Mouse (Mus musculus) hindbrain, embryonic 12.5 days (tissue): ENCODE results near the gene Pik3cb. TPM values are rescaled to one million over a fixed set of nuclear protein-coding genes. Genes with fewer than 3 reads are reported as not detected.

ENCODE experiments used
- ATAC-seq: fragments of 200-750 bp; cut with Nextera tagmentation; 2 replicates; pipeline ENCODE4 v1.8.0; 2017; ENCODE audit warnings: moderate TSS enrichment; ENCODE audit not compliant: low FRiP score
- H3K27ac ChIP-seq: fragments of 300-500 bp; sonication (generic); 2 replicates; pipeline ENCODE4 v1.5.1; 2016; ENCODE audit warnings: mild to moderate bottlenecking
- H3K27me3 ChIP-seq: fragments of 300-500 bp; sonication (generic); 2 replicates; pipeline ENCODE4 v1.6.1; 2016; ENCODE audit warnings: mild to moderate bottlenecking
- H3K36me3 ChIP-seq: fragments of 300-500 bp; sonication (generic); 2 replicates; pipeline ENCODE4 v1.6.1; 2016; ENCODE audit warnings: mild to moderate bottlenecking
- H3K4me1 ChIP-seq: fragments of 300-500 bp; sonication (generic); 2 replicates; pipeline ENCODE4 v1.6.1; 2016
- H3K4me2 ChIP-seq: fragments of 300-500 bp; sonication (generic); replicated peaks from 2 replicates; pipeline ENCODE4 v1.6.1; 2016; ENCODE audit warnings: mild to moderate bottlenecking
- H3K4me3 ChIP-seq: fragments of 300-500 bp; sonication (generic); 2 replicates; pipeline ENCODE4 v1.5.1; 2016; ENCODE audit warnings: mild to moderate bottlenecking
- H3K9ac ChIP-seq: fragments of 300-500 bp; sonication (generic); 2 replicates; pipeline ENCODE4 v1.6.1; 2016; ENCODE audit warnings: mild to moderate bottlenecking, moderate library complexity
- H3K9me3 ChIP-seq: fragments of 300-500 bp; sonication (generic); replicated peaks from 2 replicates; pipeline ENCODE4 v1.6.1; 2016; ENCODE audit warnings: mild to moderate bottlenecking
- WGBS: fragments of 180-500 bp; shearing (Covaris S2); methylation state at CpG from one replicate; pipeline ENCODE4 v1.1.7; 2016; 5-methylcytosine and 5-hydroxymethylcytosine counted together
- polyA plus RNA-seq: library from polyadenylated mRNA; unstranded; fragments of >200 nt; fragmentation: Nextera tagmentation; extraction: Ambion mirVana; gene quantifications from 2 replicates; pipeline ENCODE4 v1.2.1, GENCODE M21; 2016

Gene Pik3cb
- polyA plus RNA-seq, 1 experiment from 2014 or later: 4.5 TPM

GRCm38 (mm10) chr9:99164148-99164503 lies 23.7 kb upstream of the Pik3cb start:
- Histone ChIP-seq H3K4me1 (peaks cover 10% of the 10 kb centered on the region), H3K36me3 (no peaks in the 10 kb centered on the region), H3K27ac (peak overlapping the region; percentile 55; the same call in 1 of the 2 replicates), H3K9me3 (no peaks in the 10 kb centered on the region), H3K27me3 (0 out of 2 replicates have a peak, but pooled peaks cover 5% of the 10 kb centered on the region), H3K4me2 (peak overlapping the region; percentile 40; the same call in 1 of the 2 replicates), H3K9ac (no peak overlapping the region), H3K4me3 (no peak overlapping the region)
- 54% methylated on average over 9 of the region's 9 CpGs for WGBS
- ATAC-seq: peak; percentile 16; the same call in 1 of the 2 replicates

- peak overlapping the region; percentile 55 for H3K27ac ChIP-seq
- no peak overlapping the region for H3K9ac ChIP-seq
- H3K36me3 ChIP-seq: no peaks in the 10 kb centered on the region
- peak; percentile 72 for ATAC-seq
- peak overlapping the region; percentile 40 for H3K4me2 ChIP-seq
- 0 out of 2 replicates have a peak, but pooled peaks cover 5% of the 10 kb centered on the region for H3K27me3 ChIP-seq
- H3K4me3 ChIP-seq: no peak overlapping the region
- peaks cover 10% of the 10 kb centered on the region for H3K4me1 ChIP-seq
- H3K9me3 ChIP-seq: no peaks in the 10 kb centered on the region
- WGBS: 7% methylated on average over 15 of the region's 15 CpGs
These were observed 23.2 kb upstream of the Pik3cb start for GRCm38 (mm10) chr9:99163420-99164147.

DNA sequence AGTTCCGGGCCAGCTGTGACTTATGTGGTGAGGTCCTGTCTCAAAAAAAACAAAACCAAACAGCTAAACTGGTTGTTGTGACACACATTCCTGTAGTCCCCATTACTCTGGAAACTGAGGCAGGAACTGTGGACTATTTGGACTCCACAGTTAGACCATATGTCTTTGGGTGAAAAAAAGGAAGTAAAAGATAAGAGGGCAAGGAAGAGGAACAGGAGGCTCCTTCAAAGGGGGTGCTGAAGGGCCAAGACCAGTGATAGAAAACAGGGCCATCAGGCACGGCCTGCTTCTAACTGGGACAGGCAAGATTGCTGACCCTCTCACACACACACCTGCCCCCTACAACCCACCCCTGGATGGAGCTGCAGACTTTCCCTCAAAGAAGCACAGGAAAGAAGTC lies 22.4 kb upstream of the Pik3cb start:
- H3K9me3 ChIP-seq: no peaks in the 10 kb centered on the region
- no peak overlapping the region for H3K4me2 ChIP-seq
- peaks cover 10% of the 10 kb centered on the region for H3K4me1 ChIP-seq
- no peak for ATAC-seq
- 0 out of 2 replicates have a peak, but pooled peaks cover 5% of the 10 kb centered on the region for H3K27me3 ChIP-seq
- no peak overlapping the region for H3K9ac ChIP-seq
- H3K36me3 ChIP-seq: no peaks in the 10 kb centered on the region
- H3K4me3 ChIP-seq: no peak overlapping the region
- 76% methylated on average over 2 of the region's 2 CpGs for WGBS
- no peak overlapping the region for H3K27ac ChIP-seq

- Histone ChIP-seq H3K4me1 (peaks cover 10% of the 10 kb centered on the region), H3K36me3 (no peaks in the 10 kb centered on the region), H3K9me3 (no peaks in the 10 kb centered on the region), H3K4me3 (no peak overlapping the region), H3K27ac (no peak overlapping the region), H3K27me3 (0 out of 2 replicates have a peak, but pooled peaks cover 5% of the 10 kb centered on the region), H3K4me2 (no peak overlapping the region), H3K9ac (no peak overlapping the region)
- WGBS: 93% methylated on average over 5 of the region's 5 CpGs
- ATAC-seq: no peak
These were observed 20.4 kb upstream of the Pik3cb start for GRCm38 (mm10) chr9:99160780-99161179.

- H3K4me2 ChIP-seq: no peak overlapping the region
- H3K27ac ChIP-seq: no peak overlapping the region
- no peak overlapping the region for H3K4me3 ChIP-seq
- H3K9me3 ChIP-seq: no peaks in the 10 kb centered on the region
- H3K27me3 ChIP-seq: 0 out of 2 replicates have a peak, but pooled peaks cover 2% of the 10 kb centered on the region
- H3K9ac ChIP-seq: no peak overlapping the region
- no peak for ATAC-seq
- H3K36me3 ChIP-seq: no peaks in the 10 kb centered on the region
- peaks cover 10% of the 10 kb centered on the region for H3K4me1 ChIP-seq
- 83% methylated on average over 5 of the region's 5 CpGs for WGBS
These were observed 19.5 kb upstream of the Pik3cb start for GRCm38 (mm10) chr9:99159932-99160331.

DNA sequence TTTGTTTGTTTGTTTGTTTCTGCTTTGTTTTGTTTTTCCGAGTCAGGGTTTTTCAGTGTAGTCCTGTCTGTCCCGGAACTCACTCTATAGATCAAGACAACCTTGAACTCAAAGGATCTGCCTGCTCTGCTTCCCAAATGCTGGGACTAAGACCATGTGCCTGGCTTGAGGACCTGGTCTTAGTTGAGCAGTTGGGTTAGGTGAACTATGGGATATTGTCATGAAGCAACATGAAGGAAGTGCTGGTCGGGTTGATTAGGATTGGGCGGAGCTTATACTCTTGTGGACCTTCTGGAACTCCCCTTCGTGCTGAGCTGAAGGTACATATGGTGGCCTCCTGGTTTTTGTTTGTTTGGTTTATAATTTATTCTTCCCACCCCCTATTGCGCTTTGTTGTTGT lies 18.3 kb upstream of the Pik3cb start:
- Histone ChIP-seq H3K4me2 (no peak overlapping the region), H3K27ac (no peak overlapping the region), H3K27me3 (no peaks in the 10 kb centered on the region), H3K4me1 (peaks cover 5% of the 10 kb centered on the region), H3K9me3 (no peaks in the 10 kb centered on the region), H3K4me3 (no peak overlapping the region), H3K9ac (no peak overlapping the region), H3K36me3 (no peaks in the 10 kb centered on the region)
- WGBS: 87% methylated on average over 6 of the region's 6 CpGs
- ATAC-seq: no peak

GRCm38 (mm10) chr9:99158203-99158632 lies 17.8 kb upstream of the Pik3cb start:
- WGBS: 77% methylated on average over 7 of the region's 7 CpGs
- no peak overlapping the region for H3K4me3 ChIP-seq

GRCm38 (mm10) chr9:99153655-99154054 lies 13.2 kb upstream of the Pik3cb start:
- H3K27ac ChIP-seq: no peak overlapping the region
- WGBS: 22% methylated on average over 3 of the region's 3 CpGs
- H3K27me3 ChIP-seq: no peaks in the 10 kb centered on the region
- H3K9me3 ChIP-seq: no peaks in the 10 kb centered on the region
- H3K4me1 ChIP-seq: peaks cover 8% of the 10 kb centered on the region; the same call in 1 of the 2 replicates
- H3K4me2 ChIP-seq: no peak overlapping the region
- no peak overlapping the region for H3K9ac ChIP-seq
- H3K4me3 ChIP-seq: no peak overlapping the region
- no peak for ATAC-seq
- no peaks in the 10 kb centered on the region for H3K36me3 ChIP-seq

More at GRCm38 (mm10) chr9:99158203-99158632, 17.8 kb upstream of the Pik3cb start:
- Histone ChIP-seq H3K27me3 (no peaks in the 10 kb centered on the region), H3K4me1 (peaks cover 5% of the 10 kb centered on the region), H3K36me3 (no peaks in the 10 kb centered on the region), H3K4me2 (no peak overlapping the region), H3K9me3 (no peaks in the 10 kb centered on the region), H3K9ac (no peak overlapping the region), H3K27ac (no peak overlapping the region)
- ATAC-seq: no peak

DNA sequence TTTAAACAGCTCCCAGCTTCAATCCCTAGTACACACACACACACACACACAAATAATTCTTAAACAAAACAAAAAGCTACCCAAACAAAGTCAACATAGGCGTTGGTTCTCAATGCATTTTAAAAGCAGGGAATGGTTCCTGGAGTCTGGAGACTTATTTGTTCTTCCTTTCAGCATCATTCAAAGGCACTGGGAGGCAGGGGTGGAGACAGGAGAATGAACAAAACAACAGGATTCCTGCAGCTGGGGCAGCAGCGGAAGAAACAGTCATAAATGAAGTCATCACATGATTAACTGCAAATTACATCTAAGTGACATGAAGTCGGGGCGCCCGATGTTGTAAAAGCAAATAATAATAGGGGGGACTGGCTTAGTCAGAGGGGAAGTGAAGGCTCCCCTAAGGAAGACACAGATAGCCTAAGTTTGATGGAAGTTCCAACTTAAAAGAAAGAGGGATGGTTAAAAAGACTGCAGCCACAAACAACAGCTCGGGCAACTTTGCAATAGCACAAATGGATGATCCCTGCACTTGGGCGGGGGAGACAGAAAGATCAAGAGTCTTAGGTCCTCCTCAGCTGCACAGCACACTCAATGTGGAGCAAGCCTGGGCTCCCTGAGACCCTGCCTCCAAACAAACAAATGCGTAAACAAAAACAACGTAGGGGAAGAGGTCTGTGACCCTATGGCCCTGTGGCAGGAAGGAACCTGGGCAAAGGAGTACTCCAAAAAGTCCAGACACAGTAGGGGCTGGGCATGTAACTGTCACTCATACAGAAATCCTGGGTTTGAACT lies 12.5 kb upstream of the Pik3cb start:
- ATAC-seq: no peak
- 29% methylated on average over 9 of the region's 9 CpGs for WGBS
- no peaks in the 10 kb centered on the region for H3K9me3 ChIP-seq

GRCm38 (mm10) chr9:99146855-99147735 lies 6.7 kb upstream of the Pik3cb start:
- Histone ChIP-seq H3K27ac (no peak overlapping the region), H3K9me3 (no peaks in the 10 kb centered on the region), H3K27me3 (no peaks in the 10 kb centered on the region; the same call in 1 of the 2 replicates), H3K36me3 (no peaks in the 10 kb centered on the region), H3K4me2 (no peak overlapping the region), H3K9ac (no peak overlapping the region), H3K4me1 (no peaks in the 10 kb centered on the region), H3K4me3 (no peak overlapping the region)
- WGBS: 83% methylated on average over 27 of the region's 27 CpGs
- ATAC-seq: no peak

More for the DNA sequence above, 12.5 kb upstream of the Pik3cb start:
- Histone ChIP-seq H3K9ac (no peak overlapping the region), H3K27me3 (no peaks in the 10 kb centered on the region), H3K4me1 (peaks cover 8% of the 10 kb centered on the region; the same call in 1 of the 2 replicates), H3K4me3 (no peak overlapping the region), H3K4me2 (no peak overlapping the region), H3K36me3 (no peaks in the 10 kb centered on the region), H3K27ac (peak overlapping the region; percentile 24; the same call in 1 of the 2 replicates)

- H3K4me2 ChIP-seq: no peak overlapping the region
- no peaks in the 10 kb centered on the region for H3K9me3 ChIP-seq
- ATAC-seq: no peak
- no peak overlapping the region for H3K4me3 ChIP-seq
- 63% methylated on average over 6 of the region's 6 CpGs for WGBS
- H3K36me3 ChIP-seq: no peaks in the 10 kb centered on the region
- H3K27me3 ChIP-seq: peaks cover 6% of the 10 kb centered on the region
- no peak overlapping the region for H3K9ac ChIP-seq
- no peak overlapping the region for H3K27ac ChIP-seq
- H3K4me1 ChIP-seq: peaks cover 6% of the 10 kb centered on the region; the same call in 1 of the 2 replicates
These were observed 5.3 kb upstream of the Pik3cb start for GRCm38 (mm10) chr9:99145756-99146155.
